Mouse (Mus musculus): ENCODE results near the gene Fstl3.
"Not testable (repeated sequence)": the region's sequence is repeated elsewhere in the genome, so short reads cannot be mapped to it uniquely, and the experiment has no call there.

Gene Fstl3

DNA sequence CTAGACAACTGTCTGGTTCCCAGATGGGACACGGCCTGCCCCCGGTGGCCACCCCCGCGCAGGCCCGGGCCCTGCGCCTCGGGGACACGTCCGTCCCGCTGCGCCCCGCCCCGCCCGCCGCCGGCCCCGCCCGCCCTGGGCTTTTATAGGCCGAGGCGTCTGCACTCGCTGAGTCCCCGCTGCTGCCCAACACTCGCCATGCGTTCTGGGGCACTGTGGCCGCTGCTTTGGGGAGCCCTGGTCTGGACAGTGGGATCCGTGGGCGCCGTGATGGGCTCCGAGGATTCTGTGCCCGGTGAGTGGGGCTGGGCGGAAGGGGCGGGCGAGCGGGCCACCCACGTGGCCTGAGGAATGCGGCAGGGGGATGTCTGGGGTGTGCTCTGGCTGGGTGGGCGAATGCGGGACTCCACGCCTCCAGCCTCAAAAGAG lies at the start of gene Fstl3:
Fstl3 (plus strand) TSS at position 170 of the 429 bp plus-strand sequence.
- peak; percentile 60 for DNase-seq

DNA sequence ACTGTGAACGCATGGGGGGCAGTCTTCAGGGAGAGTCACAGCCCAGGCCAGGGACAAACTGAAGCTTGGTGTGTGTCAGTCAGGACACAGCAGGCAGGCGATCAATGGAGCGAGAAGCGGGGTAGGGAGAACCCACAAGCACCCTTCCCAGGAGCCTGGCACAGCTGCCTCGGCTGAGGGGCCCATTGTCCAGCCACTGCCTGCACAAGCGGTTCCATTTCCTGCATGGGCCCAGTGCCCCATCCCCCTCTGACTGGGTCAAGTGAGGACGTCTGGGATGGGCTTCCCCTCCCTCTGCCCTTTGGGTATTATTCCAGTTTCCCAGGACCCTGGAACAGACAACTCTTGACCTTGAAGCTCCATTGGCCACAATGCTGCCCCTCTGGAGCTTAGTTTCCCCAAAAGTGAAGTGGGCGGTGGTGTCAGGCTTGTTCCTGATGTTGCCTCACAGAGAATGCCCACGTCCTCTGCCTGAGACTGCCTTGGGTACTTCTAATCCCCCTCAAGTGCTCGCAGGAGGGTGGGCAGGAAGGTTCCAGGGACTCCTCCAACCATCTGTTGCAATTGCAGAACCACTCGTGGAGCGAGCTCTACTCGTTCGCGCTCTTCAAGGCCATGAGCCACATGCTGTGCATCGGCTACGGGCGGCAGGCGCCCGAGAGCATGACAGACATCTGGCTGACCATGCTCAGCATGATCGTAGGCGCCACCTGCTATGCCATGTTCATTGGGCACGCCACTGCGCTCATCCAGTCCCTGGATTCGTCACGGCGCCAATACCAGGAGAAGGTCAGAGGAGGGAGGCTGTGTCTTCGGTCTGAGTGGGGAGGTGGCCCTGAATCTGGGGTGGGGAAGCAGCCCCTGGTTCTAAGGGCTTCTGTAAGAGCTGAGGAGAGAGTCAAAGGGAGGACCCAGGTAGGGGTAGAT lies 48.5 kb upstream of the Fstl3 start:
- DNase-seq, result no peak

DNA sequence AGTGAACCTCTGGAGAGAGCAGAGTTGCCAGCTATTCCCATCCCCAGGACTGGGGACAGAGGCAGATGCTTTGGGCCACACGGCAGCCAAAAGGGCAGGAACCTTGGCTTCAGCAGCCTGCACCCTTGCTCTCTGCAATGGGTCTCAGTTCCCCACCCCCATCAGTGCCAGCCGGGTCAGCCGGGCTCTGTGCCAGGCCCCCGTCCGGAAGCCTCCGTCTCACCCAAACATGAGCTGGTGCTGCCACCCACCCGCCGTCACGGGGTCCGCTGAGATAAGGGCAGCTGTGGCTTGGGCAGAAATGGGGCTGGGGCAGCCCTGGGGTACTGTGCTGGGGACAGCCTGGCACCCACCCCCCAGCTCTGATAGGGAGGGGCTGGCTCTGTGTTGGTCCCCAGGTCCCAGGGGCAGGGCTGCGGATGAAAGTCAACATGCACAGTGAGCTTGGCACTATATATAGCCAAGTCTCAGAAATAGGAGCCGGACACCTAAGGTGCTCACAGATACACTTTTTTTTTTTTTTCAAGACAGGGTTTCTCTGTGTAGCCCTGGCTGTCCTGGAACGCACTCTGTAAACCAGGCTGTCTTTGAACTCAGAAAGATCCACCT lies 47.6 kb upstream of the Fstl3 start:
- DNase-seq, result no peak

GRCm38 (mm10) chr10:79732500-79732899 lies 44.6 kb upstream of the Fstl3 start:
- no peak for DNase-seq

DNA sequence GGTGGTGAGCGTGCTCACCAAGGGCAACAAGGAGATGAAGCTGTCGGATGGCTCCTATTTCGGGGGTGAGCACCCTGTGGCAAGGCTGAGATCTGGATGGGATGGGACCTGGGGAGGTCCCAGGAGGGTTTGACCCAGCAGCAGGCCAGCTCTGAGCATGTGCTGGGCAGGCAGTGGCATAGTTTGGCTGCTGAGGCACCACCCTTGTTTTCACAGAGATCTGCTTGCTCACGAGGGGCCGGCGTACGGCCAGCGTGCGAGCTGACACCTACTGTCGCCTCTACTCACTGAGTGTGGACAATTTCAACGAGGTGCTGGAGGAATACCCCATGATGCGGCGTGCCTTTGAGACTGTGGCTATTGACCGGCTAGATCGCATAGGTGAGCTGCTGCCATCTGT lies 43.2 kb upstream of the Fstl3 start:
- no peak for DNase-seq

DNA sequence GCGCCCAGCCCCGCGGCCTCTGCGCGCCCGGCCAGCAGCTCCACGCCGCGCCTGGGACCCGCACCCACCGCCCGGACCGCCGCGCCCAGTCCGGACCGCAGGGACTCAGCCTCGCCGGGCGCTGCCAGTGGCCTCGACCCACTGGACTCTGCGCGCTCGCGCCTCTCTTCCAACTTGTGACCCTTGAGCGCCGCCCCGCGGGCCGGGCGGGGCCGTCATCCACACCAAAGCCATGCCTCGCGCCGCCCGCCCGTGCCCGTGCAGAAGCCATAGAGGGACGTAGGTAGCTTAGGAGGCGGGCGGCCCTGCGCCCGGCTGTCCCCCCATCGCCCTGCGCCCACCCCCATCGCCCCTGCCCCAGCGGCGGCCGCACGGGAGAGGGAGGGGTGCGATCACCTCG lies 41.7 kb upstream of the Fstl3 start:
- DNase-seq, result no peak

DNA sequence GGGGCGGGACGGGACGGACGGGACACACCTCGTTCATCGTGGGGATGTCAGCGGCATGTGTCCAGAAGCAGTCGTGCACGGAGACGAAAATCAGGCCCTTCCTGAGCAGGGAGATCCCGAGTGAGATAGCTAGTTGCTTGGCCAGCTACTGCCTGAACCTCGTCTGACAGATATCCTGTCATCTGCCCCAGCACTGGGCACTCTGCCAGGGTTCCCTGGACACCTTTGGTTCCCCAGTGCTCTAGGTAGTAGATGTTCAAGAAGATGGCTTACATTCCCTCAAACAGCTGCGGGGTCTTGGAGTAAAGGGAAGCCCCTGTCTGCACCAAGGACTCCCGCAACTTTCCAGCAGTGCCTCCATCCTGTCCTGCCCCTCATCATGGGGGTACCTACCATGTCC lies 40.4 kb upstream of the Fstl3 start:
- no peak for DNase-seq

GRCm38 (mm10) chr10:79738259-79738658 lies 38.8 kb upstream of the Fstl3 start:
- no peak for DNase-seq

GRCm38 (mm10) chr10:79739234-79739633 lies 37.8 kb upstream of the Fstl3 start:
- DNase-seq, result no peak

- DNase-seq, result no peak
Observed at GRCm38 (mm10) chr10:79740863-79741262, 36.2 kb upstream of the Fstl3 start.

GRCm38 (mm10) chr10:79743161-79743560 lies 33.9 kb upstream of the Fstl3 start:
- DNase-seq, result no peak

GRCm38 (mm10) chr10:79743650-79744365 lies 33.3 kb upstream of the Fstl3 start:
- no peak for DNase-seq

DNA sequence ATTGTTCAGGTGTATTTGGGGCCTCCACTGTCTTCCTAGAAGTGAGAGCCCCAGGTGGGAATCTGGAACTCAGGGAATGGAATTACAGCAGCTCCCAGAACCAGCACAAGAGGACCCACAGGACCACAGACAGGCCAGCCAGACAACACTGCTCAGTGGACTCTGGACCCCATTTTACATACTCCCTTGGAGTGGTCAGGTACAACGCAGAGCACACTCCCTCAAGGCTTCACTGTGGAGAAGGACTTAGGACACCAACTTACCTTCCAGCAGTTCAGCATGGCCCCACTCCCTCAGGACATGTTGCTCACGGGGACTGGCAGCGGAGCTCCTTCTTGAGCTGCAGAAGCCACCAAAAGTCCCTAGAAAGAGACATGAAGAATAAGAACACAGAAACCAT lies 31.7 kb upstream of the Fstl3 start:
- DNase-seq, result peak; percentile 37

GRCm38 (mm10) chr10:79745898-79746773 lies 30.9 kb upstream of the Fstl3 start, which contains the start of gene Polrmt:
Polrmt (minus strand) TSS chr10:79746581.
- DNase-seq, result peak; percentile 98

DNA sequence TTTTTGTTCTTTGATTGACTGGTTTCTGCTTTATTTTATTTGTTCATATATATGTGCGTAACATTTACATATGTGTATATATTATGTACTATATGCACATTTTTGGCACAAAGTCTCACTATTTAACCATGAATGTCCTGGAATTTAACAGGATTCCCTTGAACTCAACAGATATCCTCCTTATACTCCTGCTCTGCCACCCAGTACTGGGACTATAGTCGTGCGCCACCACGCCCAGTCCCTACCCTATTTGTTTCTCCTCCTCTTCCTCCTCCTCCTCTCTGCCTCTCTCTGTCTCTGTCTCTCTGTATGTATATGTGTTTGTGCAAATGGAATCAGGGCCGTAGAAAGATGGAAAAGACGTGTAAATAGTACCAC lies 30.3 kb upstream of the Fstl3 start:
- DNase-seq, result no peak

DNA sequence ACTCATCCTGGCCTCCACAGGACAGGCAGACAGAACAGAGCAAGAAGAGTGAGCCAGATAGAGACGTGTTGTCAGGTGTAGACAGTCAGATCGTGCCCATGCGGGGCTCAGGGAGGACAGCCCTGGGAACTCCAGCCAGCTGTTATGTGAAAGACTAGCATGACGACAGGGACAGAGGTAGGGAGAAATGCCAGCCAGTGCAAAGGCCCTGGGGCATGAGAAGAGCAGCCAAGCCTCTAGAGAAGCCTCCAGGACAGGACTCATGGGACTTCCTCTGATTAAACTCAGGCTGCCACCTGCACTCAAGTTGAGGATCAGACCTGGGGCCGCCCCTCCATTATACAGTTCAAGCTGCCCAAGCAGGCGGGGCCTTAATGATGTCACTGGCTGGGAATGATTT lies 28.6 kb upstream of the Fstl3 start:
- DNase-seq, result no peak

- DNase-seq, result peak; percentile 88
Observed at GRCm38 (mm10) chr10:79754856-79755516, 22.1 kb upstream of the Fstl3 start, which contains the start of gene Fgf22. Fgf22 (plus strand) TSS chr10:79755076.

GRCm38 (mm10) chr10:79755854-79756253 lies 21.2 kb upstream of the Fstl3 start:
- DNase-seq, result no peak

DNA sequence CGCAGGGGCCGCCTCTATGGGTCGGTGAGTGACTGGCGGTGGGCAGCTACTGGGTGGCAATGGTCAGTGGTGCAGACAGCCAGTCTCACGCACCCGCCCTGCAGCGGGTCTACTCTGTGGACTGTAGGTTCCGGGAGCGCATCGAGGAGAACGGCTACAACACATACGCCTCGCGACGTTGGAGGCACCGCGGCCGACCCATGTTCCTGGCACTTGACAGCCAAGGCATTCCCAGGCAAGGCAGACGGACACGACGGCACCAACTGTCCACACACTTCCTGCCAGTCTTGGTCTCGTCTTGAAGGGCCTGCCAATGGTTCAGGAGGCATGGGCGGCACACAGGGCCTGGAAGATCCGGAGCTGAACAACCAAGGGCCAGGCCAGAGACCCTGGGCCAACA lies 20.4 kb upstream of the Fstl3 start:
- DNase-seq, result no peak

- DNase-seq, result not testable (repeated sequence)
Observed at GRCm38 (mm10) chr10:79759675-79760074, 17.4 kb upstream of the Fstl3 start.

GRCm38 (mm10) chr10:79760603-79761143 lies 16.4 kb upstream of the Fstl3 start:
- DNase-seq, result no peak

GRCm38 (mm10) chr10:79762875-79763274 lies 14.2 kb upstream of the Fstl3 start:
- DNase-seq, result no peak
